Mouse (Mus musculus) left cerebral cortex, postnatal 14 days (tissue): Measurements from ENCODE around the gene Sobp. TPM values are rescaled to one million over a fixed set of nuclear protein-coding genes. Genes with fewer than 3 reads are reported as not detected.

Experiments used
- DNase-seq, 2 experiments: peaks; one replicate each; pipeline ENCODE4 v3.0.0; 2021 to 2022; ENCODE audit warnings: low spot score in 2 of 2, mixed read lengths in 1 of 2
- intact Hi-C: fragments of 180-260 bp; cut with DNase I; formaldehyde crosslinking; loops from one replicate; pipeline ENCODE4 v1.15.1; 2025
- total RNA-seq, 2 experiments: library from RNA; stranded (reverse); gene quantifications; 2 replicates each; pipeline ENCODE4 v1.2.3; 2021

The Sobp gene
- total RNA-seq, 2 experiments from 2014 or later, result 88.8 to 96.5 TPM

DNA sequence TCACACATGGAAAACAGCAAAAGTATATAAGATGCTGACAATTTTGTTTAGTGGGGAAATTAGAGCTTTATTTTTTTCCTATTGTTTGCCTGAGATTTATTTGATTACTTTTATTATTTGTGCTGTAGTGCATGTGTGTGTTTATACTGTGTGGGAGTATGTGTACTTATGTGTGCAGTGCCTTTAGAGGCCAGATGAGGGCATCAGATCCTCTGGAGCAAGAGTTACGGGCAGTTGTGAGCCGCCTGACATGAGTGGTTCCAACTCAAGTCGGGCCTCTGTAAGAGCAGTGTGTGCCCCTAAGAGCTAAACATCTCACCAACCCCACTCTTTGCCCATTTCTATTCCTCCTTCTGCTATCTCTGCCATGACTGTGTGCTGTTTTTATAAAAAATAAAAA, 7.5 kb downstream of the Sobp start:
- intact Hi-C loops, result loop anchor here (5.0 kb wide), 1 partner anchor 45 kb away; no protein-coding TSS in a partner anchor
- no peak for DNase-seq

- intact Hi-C loops, result loop anchor here (5.0 kb wide), 1 partner anchor 44 kb away; no protein-coding TSS in a partner anchor
- DNase-seq, result no peak
These were observed 8.2 kb downstream of the Sobp start for GRCm38 (mm10) chr10:43166146-43166545.

DNA sequence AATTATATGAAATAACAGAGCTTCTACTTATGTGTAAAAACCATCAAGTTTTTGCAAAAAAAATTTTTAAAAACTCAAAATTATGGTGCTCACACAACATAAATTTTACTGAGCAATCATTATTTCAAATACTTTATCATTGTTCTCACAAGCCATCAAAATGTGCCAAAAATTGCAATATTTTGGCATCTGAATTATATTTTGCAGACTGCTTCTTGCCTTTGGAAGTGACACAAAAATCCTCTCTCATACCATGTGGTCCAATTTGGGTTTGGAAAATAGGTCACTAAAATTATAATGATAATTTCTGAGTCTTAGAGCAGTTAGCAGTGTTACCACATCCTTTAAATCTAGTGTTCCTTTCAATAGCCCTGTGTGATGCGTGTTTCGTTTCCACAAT, 9.9 kb downstream of the Sobp start:
- intact Hi-C loops, result no loop called here
- DNase-seq, result no peak

- intact Hi-C loops, result no loop called here
- DNase-seq, result no peak
These were observed 12.0 kb downstream of the Sobp start for GRCm38 (mm10) chr10:43162318-43162717.

DNA sequence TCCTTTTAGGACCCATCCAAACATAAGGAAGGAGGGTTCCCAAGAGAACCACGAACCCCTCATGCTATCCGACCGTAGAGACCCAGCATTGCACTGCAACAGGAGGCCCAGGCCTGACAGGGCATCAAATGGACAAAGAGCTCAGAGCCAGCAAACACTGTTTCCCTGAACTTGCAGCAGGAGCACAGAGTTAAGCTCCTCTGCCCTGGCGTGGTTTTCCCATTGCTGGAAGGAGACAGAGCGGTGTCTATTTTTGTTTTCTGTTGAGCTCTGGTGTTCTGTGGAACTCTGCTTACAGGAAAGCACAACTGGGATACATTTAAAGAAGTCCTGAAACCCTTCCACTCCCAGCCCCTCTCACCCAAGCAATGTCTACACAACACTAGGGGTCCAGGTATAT, 15.0 kb downstream of the Sobp start:
- intact Hi-C loops, result no loop called here
- no peak for DNase-seq

DNA sequence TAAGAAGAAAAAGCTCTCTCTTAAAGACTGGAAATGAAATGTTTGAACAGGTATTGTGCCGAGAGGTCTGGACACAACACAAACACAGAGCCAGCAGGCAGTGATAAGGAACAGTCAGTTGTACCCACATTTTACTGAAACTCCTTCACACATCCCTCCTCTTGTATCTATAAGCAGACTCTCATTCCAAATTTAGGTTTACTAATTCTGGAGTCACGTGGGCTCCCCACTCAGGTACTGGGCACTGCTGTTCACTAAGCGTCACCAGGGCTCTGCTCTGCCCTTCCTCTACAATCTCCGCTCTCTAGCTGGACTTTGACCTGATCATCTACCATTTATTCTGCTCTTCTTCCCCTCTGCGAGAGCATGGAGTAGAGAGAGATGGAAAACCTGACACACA, 15.4 kb downstream of the Sobp start:
- intact Hi-C loops, result no loop called here
- DNase-seq, result peak in 1 of 2 experiments; percentile 31

GRCm38 (mm10) chr10:43155046-43155560, 19.2 kb downstream of the Sobp start:
- DNase-seq, result peak; percentile 44 to 62
- intact Hi-C loops, result no loop called here

- DNase-seq, result no peak
- intact Hi-C loops, result no loop called here
These were observed 21.7 kb downstream of the Sobp start for GRCm38 (mm10) chr10:43152643-43153042.

DNA sequence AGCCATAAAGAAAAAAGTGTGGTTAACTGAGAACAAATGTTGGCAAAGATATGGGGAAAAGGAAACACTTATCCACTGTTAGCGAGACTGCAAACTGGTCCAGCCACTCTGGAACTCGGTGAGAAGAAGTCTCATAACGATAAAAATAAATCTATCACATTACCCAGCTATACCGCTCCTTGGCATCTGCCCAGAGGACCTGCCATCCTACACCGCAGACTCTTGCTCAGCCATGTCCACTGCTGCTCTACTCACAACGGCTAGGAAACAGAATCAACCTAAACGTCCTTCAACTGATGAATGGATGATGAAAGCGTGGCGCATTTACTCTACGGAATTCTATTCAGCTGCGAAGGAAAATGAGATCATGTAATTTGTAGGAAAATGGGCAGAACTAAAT, 25.9 kb downstream of the Sobp start:
- no peak for DNase-seq
- intact Hi-C loops, result no loop called here

- DNase-seq, result no peak
- intact Hi-C loops, result no loop called here
These were observed 31.2 kb downstream of the Sobp start for GRCm38 (mm10) chr10:43143173-43143572.

DNA sequence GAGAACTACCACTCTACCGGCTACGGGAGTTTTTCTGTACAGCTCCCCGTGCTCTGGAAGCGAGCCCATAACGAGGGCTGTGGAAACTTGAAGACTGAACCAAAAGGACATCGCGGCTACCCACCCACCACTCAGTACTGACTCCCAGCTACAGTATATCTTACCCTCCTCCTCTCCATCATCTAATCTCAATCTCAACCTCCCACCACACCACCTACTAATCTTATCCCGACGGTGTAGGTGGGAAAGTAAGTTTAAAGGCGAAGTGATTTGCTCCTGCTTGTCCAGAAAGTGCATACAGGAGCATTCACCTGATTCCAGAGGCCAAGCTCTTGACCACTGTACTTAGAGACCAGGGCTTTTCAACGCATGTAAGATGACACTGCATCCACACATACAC, 40.3 kb downstream of the Sobp start:
- intact Hi-C loops, result no loop called here
- DNase-seq, result no peak

GRCm38 (mm10) chr10:43128750-43129149, 45.6 kb downstream of the Sobp start:
- no peak for DNase-seq
- intact Hi-C loops, result no loop called here

DNA sequence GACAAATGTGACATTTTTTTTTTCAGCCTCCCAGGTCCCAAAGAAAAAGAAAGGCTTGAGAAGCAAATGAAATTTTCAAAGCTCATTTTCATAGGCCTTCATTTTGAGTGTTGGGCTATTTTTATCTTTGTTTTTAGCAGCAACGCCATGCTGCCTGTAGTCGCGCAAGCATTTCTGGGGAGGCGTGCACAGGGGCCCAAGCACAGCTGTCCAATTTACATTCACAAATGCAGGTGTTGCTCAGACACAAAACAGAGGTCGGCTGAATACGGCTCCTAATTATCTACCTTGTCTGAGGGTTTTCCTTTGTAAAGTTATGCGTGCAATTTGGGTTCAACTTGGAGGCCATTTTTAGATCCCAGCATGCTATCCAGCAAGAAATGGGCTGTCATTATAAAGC, 49.8 kb downstream of the Sobp start:
- DNase-seq, result no peak
- intact Hi-C loops, result loop anchor here (5.0 kb wide), 1 partner anchor 43 kb away; no protein-coding TSS in a partner anchor

DNA sequence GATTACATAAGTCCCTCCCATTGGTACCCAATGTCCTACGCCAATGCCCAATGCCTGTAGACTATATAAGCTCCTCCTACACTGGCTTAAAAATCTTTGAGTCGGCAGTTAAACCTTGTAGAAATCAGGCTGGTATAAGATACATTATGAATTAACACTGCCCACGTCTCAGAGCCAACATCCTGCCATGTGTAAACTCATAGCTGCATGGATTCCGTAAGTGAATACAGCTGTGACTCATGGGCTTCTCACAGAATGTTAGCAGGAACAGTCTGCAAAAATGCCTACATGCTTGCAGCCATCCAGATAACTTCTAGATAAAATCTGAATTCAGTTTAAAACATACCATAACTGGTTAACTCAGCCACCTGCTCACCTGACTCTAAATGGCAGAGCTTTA, 50.2 kb downstream of the Sobp start:
- DNase-seq, result peak; percentile 40 to 64
- intact Hi-C loops, result loop anchor here (5.0 kb wide), 1 partner anchor 43 kb away; no protein-coding TSS in a partner anchor

- intact Hi-C loops, result loop anchor here (5.0 kb wide), 1 partner anchor 44 kb away; no protein-coding TSS in a partner anchor
- DNase-seq, result no peak
These were observed 50.9 kb downstream of the Sobp start for GRCm38 (mm10) chr10:43123422-43123821.

- DNase-seq, result no peak
- intact Hi-C loops, result loop anchor here (5.0 kb wide), 1 partner anchor 46 kb away; no protein-coding TSS in a partner anchor
These were observed 53.5 kb downstream of the Sobp start for GRCm38 (mm10) chr10:43120688-43121450.

DNA sequence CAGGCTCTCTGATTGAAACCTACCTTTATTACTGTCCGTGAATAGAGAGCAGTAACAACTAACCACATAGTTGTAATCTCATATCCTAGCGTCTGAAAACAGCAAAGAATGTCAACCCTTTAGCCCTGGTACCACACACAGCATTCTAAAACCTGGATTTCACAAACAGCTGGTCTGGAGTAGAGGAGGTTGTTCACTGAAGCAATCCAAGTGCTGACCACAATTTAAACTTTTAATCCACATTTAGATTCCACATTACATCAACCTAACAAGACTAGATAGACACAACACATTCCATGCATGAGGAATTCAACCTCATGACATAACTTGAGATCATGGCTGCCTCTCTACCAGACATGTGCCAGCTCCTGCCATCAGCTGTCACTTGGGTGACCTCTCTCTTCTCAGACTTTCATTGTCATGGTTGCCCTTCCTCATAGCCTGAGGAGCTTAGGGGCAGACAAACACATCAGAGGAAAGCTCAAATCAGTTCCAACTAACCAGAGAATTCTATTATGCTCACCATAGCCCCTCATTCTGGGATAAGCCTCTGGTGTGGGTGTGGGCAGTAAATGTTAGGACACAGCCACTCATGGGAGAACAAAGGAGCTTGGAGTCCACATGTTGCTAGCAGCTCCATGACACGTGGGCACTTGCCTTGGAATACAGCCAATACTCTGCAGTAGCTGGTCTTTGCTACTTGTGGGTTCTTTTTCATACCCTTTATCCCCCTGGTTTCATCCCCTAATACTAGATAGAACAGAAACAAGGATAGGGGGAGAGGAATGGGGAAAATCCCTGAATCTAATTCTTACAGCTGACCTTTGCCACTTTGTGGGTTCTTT, 58.0 kb downstream of the Sobp start:
- intact Hi-C loops, result no loop called here
- DNase-seq, result no peak

DNA sequence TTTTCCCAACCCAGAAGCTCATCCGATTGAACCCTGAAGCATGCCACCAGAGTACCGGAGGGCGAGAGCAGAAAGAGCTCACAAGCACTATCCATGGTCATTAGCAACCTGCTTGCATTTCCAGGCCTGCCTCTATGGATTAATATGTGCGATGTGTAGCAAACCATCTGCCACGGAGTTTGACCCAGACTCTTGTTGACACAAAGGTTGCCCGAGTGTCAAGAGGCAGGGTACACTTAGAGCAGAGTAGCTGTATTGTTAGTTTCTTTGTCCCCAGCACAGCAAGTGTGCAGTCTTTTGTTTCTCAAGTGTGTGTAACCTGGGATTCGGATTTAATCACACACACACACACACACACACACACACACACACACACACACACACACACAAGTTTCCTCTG, 62.0 kb downstream of the Sobp start:
- intact Hi-C loops, result no loop called here
- DNase-seq, result no peak

DNA sequence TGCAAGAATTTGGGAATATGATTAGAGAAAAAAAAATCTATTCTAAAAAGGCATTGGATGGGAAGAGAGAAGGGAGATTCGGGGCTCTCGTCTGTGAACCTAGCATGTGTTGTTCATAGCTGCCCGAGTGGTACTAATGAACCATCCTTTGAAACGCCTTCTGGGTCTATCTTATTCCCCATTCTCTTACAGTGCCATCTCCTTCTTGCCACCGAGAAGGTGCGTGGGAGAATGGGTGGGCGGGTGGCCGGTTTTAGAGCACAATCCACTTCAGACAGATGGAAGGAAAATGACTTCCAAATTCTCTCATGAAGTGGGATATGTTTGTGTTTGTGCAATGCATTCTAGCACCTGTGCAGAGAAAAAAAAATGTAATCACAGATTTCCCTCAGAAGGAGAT, 67.7 kb downstream of the Sobp start:
- intact Hi-C loops, result no loop called here

DNA sequence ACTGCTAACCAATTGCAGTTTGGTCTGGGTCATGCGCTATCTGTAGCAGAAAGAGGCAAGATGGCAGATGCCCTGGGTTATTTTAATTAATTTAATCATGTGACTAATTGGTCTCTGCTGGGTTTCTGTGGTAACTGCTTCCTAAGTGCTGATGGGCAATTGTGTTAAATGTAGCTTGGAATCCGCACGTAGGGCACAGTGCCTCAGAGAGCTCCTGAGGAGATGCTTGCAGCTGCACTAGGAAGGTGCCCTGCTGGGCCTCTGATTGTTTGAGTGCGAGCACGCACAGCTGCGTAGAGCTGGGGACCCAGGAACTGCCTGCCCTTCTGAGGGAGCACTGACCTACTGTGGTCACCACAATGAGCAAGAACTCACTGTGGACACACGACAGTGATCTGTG, 68.1 kb downstream of the Sobp start:
- peak in 1 of 2 experiments; percentile 27 for DNase-seq
- intact Hi-C loops, result no loop called here

More for the DNA sequence above, 67.7 kb downstream of the Sobp start:
- DNase-seq, result peak; percentile 65 to 69
